Mouse (Mus musculus) intestine, embryonic 15.5 days (tissue): ENCODE results near the gene Pdgfc. TPM values are rescaled to one million over a fixed set of nuclear protein-coding genes. Genes with fewer than 3 reads are reported as not detected.

Experiments
- ATAC-seq: fragments of 200-750 bp; cut with Nextera tagmentation; 2 replicates; pipeline ENCODE4 v1.8.0; 2017; ENCODE audit warnings: moderate TSS enrichment, moderate library complexity
- H3K27ac ChIP-seq: fragments of 300-500 bp; sonication (generic); 2 replicates; pipeline ENCODE4 v1.5.1; 2015; ENCODE audit warnings: mild to moderate bottlenecking, inconsistent platforms
- H3K27me3 ChIP-seq: fragments of 300-500 bp; sonication (generic); replicated peaks from 2 replicates; pipeline ENCODE4 v1.6.1; 2015; ENCODE audit warnings: inconsistent platforms
- H3K36me3 ChIP-seq: fragments of 300-500 bp; sonication (generic); 2 replicates; pipeline ENCODE4 v1.6.1; 2015; ENCODE audit warnings: inconsistent platforms
- H3K4me1 ChIP-seq: fragments of 300-500 bp; sonication (generic); replicated peaks from 2 replicates; pipeline ENCODE4 v1.6.1; 2015; ENCODE audit warnings: inconsistent platforms
- H3K4me2 ChIP-seq: fragments of 300-500 bp; sonication (generic); replicated peaks from 2 replicates; pipeline ENCODE4 v1.6.1; 2015; ENCODE audit warnings: mild to moderate bottlenecking, inconsistent platforms
- H3K4me3 ChIP-seq: fragments of 300-500 bp; sonication (generic); replicated peaks from 2 replicates; pipeline ENCODE4 v1.5.1; 2015; ENCODE audit warnings: inconsistent platforms
- H3K9ac ChIP-seq: fragments of 300-500 bp; sonication (generic); 2 replicates; pipeline ENCODE4 v1.6.1; 2015; ENCODE audit warnings: inconsistent platforms
- H3K9me3 ChIP-seq: fragments of 300-500 bp; sonication (generic); 2 replicates; pipeline ENCODE4 v1.6.1; 2016; ENCODE audit warnings: inconsistent platforms
- WGBS: fragments of 180-500 bp; shearing (Covaris S2); methylation state at CpG from one replicate; pipeline ENCODE4 v1.1.7; 2015; 5-methylcytosine and 5-hydroxymethylcytosine counted together
- polyA plus RNA-seq: library from polyadenylated mRNA; unstranded; fragments of >200 nt; fragmentation: Nextera tagmentation; extraction: Ambion mirVana; gene quantifications from 2 replicates; pipeline ENCODE4 v1.2.1, GENCODE M21; 2015

Gene Pdgfc
- polyA plus RNA-seq, 1 experiment from 2014 or later = 14.0 TPM

DNA sequence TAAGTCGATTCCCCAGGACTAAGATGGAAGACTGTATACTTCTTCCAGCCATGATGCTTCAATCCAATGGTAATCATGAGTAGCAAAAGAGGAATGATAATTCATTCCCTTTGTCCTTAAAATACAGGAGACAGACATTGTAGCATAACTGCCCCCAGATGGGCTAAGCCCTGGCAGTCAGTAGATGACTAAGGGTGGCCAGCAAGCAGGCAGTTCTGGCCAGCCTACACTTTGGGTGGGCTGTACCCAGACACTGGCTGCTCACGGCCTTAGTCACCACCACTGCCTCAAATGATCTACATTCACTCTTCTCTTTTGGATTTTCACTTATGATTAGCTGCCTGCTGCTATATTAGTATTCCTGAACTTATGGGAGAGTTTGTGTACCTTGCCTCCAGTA is 5.9 kb upstream of the Pdgfc start:
- Histone ChIP-seq H3K4me3 (no peak overlapping the region), H3K9ac (no peak overlapping the region), H3K27ac (no peak overlapping the region), H3K4me2 (no peak overlapping the region), H3K27me3 (no peaks in the 10 kb centered on the region), H3K9me3 (no peaks in the 10 kb centered on the region), H3K4me1 (no peaks in the 10 kb centered on the region), H3K36me3 (no peaks in the 10 kb centered on the region)
- 86% methylated on average over 2 of the region's 2 CpGs for WGBS
- no peak for ATAC-seq

GRCm38 (mm10) chr3:81032014-81032413 is 4.2 kb upstream of the Pdgfc start:
- no peaks in the 10 kb centered on the region for H3K4me1 ChIP-seq
- H3K27me3 ChIP-seq = no peaks in the 10 kb centered on the region
- no peak overlapping the region for H3K9ac ChIP-seq
- WGBS = 67% methylated on average over 4 of the region's 4 CpGs
- H3K9me3 ChIP-seq = no peaks in the 10 kb centered on the region
- no peaks in the 10 kb centered on the region for H3K36me3 ChIP-seq
- no peak overlapping the region for H3K4me3 ChIP-seq
- no peak overlapping the region for H3K4me2 ChIP-seq
- H3K27ac ChIP-seq = no peak overlapping the region
- ATAC-seq = no peak

DNA sequence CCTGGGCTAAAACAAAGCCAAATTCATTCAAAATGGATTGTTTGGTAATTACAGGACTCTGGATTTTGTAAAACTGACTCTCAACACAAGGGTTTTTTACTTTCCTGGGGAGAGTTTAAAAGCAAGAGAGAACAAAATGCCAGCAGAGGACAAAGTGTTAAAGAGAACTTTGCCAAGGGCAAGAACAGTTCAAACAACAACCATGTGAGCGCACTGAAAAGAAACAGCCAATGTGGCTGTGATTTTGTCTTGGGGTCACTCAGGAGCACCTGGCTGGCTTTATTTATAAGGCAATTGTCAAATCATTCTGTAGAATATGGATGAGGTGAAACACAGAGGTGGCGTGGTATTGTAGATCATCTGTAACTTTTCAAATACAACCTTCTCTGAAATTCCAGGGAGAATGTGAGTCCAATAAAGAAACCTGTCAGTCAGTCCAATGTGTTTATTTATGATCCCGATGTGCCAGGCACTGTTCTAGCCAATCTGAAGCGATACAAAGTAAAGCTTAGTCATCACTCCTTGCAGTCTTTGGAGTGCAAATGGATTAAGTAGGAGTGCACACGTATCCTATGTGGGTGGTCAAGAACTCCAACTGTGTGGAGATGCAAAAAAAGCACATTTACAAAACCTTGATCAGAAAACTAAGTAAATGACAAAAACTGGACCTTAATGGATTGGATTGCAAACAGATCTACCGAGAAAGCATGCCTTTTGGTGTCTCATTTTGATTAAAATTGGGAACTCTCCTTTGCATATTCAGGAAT is 1.7 kb upstream of the Pdgfc start:
- 57% methylated on average over 6 of the region's 6 CpGs for WGBS
- no peak for ATAC-seq

GRCm38 (mm10) chr3:81036554-81037311 is 517 bp downstream of the Pdgfc start:
- Histone ChIP-seq H3K36me3 (no peaks in the 10 kb centered on the region), H3K4me1 (0 out of 2 replicates have a peak, but pooled peaks cover 5% of the 10 kb centered on the region), H3K9ac (peak overlapping the region; percentile 82), H3K9me3 (no peaks in the 10 kb centered on the region), H3K4me2 (peak overlapping the region; percentile 93), H3K27me3 (no peaks in the 10 kb centered on the region), H3K27ac (peak overlapping the region; percentile 87), H3K4me3 (peak overlapping the region; percentile 84)
- under 1% methylated on average over 54 of the region's 68 CpGs for WGBS
- ATAC-seq = peak; percentile 93

More for the DNA sequence above, 1.7 kb upstream of the Pdgfc start:
- Histone ChIP-seq H3K4me3 (no peak overlapping the region), H3K4me2 (no peak overlapping the region), H3K27me3 (no peaks in the 10 kb centered on the region), H3K9me3 (no peaks in the 10 kb centered on the region), H3K9ac (no peak overlapping the region), H3K4me1 (0 out of 2 replicates have a peak, but pooled peaks cover 5% of the 10 kb centered on the region), H3K36me3 (no peaks in the 10 kb centered on the region), H3K27ac (no peak overlapping the region)

DNA sequence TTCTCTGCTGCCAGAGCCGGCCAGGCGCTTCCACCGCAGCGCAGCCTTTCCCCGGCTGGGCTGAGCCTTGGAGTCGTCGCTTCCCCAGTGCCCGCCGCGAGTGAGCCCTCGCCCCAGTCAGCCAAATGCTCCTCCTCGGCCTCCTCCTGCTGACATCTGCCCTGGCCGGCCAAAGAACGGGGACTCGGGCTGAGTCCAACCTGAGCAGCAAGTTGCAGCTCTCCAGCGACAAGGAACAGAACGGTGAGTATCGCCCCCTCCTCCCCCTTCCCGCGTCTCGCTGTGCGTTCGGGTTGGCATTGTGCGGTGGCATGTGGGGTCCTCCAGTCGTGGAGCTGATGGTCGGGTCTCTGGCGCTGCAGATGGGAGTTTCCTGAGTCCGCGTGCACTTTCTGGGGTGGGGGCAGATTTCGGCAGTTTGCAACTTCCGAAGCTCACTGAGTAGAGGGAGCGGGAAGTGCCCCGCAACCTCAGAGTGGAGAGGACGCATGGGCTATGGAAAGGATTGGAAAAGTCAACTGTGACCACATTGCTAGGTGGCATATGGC is 1.2 kb downstream of the Pdgfc start:
- Histone ChIP-seq H3K4me1 (0 out of 2 replicates have a peak, but pooled peaks cover 5% of the 10 kb centered on the region), H3K27me3 (no peaks in the 10 kb centered on the region), H3K4me2 (peak overlapping the region; percentile 93), H3K9me3 (no peaks in the 10 kb centered on the region), H3K4me3 (peak overlapping the region; percentile 84), H3K9ac (peak overlapping the region; percentile 82), H3K27ac (peak overlapping the region; percentile 87), H3K36me3 (no peaks in the 10 kb centered on the region)
- peak; percentile 62 for ATAC-seq
- under 1% methylated on average over 34 of the region's 34 CpGs for WGBS

GRCm38 (mm10) chr3:81039131-81039653 is 3.0 kb downstream of the Pdgfc start:
- no peak for ATAC-seq
- Histone ChIP-seq H3K27me3 (no peaks in the 10 kb centered on the region), H3K27ac (0 out of 2 replicates have a peak overlapping the region, but pooled peaks have one; percentile 3), H3K36me3 (no peaks in the 10 kb centered on the region), H3K4me1 (0 out of 2 replicates have a peak, but pooled peaks cover 5% of the 10 kb centered on the region), H3K4me2 (peak overlapping the region; percentile 93), H3K9me3 (no peaks in the 10 kb centered on the region), H3K4me3 (no peak overlapping the region), H3K9ac (no peak overlapping the region)
- WGBS = 38% methylated on average over 2 of the region's 2 CpGs

DNA sequence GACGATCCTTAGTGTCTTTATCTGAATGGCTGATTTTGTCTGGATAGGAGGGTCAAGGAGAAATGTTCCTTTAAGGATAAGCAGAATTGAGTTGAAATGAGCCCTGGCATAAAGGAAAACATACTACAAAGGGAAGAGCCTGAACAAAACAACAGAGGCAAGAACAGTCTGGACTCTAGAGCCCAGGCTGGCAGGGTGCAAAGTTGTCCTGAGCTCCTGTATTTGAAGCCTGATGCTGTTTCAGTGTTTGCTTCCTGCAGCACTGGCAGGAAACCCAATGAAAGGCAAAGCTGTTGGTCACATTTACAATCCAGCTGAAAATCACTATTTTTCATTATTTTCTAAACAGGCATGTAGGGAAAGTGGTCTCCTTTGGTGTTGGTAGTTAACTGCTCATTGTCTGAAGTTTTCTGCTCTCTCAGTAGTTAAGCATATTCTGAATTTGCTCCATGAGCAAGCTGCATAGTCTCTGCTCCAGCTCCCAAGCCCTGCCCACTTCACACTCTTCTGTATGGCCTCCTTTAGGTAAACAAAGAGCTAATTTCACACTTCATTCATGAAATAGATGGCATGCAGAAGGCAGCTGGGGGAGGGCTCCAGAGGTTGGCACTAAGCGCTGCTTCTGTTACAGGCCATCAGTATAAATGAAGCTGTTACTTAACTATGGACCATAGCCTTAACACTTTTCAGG is 8.6 kb downstream of the Pdgfc start:
- H3K4me2 ChIP-seq = no peak overlapping the region
- H3K36me3 ChIP-seq = no peaks in the 10 kb centered on the region
- H3K4me3 ChIP-seq = no peak overlapping the region
- no peaks in the 10 kb centered on the region for H3K4me1 ChIP-seq
- WGBS = 67% methylated on average over 2 of the region's 2 CpGs
- H3K27me3 ChIP-seq = no peaks in the 10 kb centered on the region
- no peak overlapping the region for H3K9ac ChIP-seq
- no peaks in the 10 kb centered on the region for H3K9me3 ChIP-seq
- H3K27ac ChIP-seq = no peak overlapping the region
- ATAC-seq = no peak

GRCm38 (mm10) chr3:81045344-81046050 is 9.3 kb downstream of the Pdgfc start:
- Histone ChIP-seq H3K4me3 (no peak overlapping the region), H3K4me1 (no peaks in the 10 kb centered on the region), H3K9ac (no peak overlapping the region), H3K36me3 (no peaks in the 10 kb centered on the region), H3K9me3 (no peaks in the 10 kb centered on the region), H3K27me3 (no peaks in the 10 kb centered on the region), H3K4me2 (no peak overlapping the region), H3K27ac (no peak overlapping the region)
- 54% methylated on average over 5 of the region's 5 CpGs for WGBS
- no peak for ATAC-seq

DNA sequence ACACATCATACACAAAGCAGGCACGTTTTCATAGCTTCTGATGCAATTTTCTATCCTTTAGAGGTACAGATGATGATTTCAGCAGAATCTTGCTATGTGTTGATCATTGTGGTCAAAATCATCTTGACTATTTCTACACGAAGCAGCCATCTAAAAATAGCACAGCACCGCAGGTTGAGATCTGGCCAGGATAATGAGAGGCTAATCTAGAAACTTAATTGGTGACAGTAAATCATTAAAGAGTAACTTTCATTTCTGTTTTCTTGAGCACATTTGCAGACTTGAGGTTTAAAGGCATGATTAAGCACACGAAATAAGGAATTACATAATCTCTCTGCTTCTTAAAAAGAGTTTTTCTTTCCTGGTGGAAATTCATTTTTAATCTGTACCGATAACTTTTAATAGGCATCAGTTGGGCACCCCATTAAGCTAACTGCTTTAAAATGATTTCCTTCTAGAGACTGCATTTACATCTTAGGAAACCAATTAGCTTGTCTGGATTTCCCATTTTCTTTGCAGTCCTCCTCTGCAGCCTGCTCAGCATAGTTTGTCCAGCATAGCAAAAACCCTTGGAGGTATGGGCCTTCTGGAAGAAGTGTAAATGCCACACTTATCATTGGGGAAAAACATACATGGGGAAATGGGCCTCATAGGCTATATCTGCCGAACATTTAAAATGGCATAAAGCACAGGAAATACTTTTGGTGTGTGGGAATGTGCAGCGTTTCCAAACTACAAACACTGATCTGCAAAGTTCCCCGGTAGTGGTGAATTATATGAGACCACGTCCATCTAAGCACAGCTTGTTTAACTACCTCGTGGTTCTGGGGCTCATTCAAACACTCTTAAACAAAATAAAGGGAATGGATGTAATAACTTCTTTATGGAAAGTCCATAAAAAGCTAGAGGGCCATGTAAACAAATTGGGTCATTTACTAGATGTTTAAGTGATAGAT is 10.7 kb downstream of the Pdgfc start:
- no peaks in the 10 kb centered on the region for H3K4me1 ChIP-seq
- H3K27me3 ChIP-seq = no peaks in the 10 kb centered on the region
- 33% methylated on average over 10 of the region's 10 CpGs for WGBS
- H3K36me3 ChIP-seq = no peaks in the 10 kb centered on the region
- no peak overlapping the region for H3K4me2 ChIP-seq
- H3K4me3 ChIP-seq = no peak overlapping the region
- H3K9ac ChIP-seq = no peak overlapping the region
- no peak for ATAC-seq
- H3K9me3 ChIP-seq = no peaks in the 10 kb centered on the region
- H3K27ac ChIP-seq = no peak overlapping the region

- H3K27me3 ChIP-seq = no peaks in the 10 kb centered on the region
- no peaks in the 10 kb centered on the region for H3K9me3 ChIP-seq
- no peak overlapping the region for H3K9ac ChIP-seq
- no peaks in the 10 kb centered on the region for H3K4me1 ChIP-seq
- H3K4me3 ChIP-seq = no peak overlapping the region
- no peak overlapping the region for H3K4me2 ChIP-seq
- no peaks in the 10 kb centered on the region for H3K36me3 ChIP-seq
- ATAC-seq = no peak
- H3K27ac ChIP-seq = no peak overlapping the region
Measured at GRCm38 (mm10) chr3:81051522-81051921, 15.3 kb downstream of the Pdgfc start.

- no peaks in the 10 kb centered on the region for H3K9me3 ChIP-seq
- H3K27me3 ChIP-seq = no peaks in the 10 kb centered on the region
- no peak overlapping the region for H3K4me3 ChIP-seq
- WGBS = 75% methylated on average over 6 of the region's 6 CpGs
- H3K27ac ChIP-seq = no peak overlapping the region
- no peak overlapping the region for H3K4me2 ChIP-seq
- no peaks in the 10 kb centered on the region for H3K36me3 ChIP-seq
- no peaks in the 10 kb centered on the region for H3K4me1 ChIP-seq
- H3K9ac ChIP-seq = no peak overlapping the region
- ATAC-seq = no peak
Measured at GRCm38 (mm10) chr3:81052422-81052821, 16.2 kb downstream of the Pdgfc start.
